Mouse (Mus musculus) B cell, adult 67 days (primary cell): Measurements from ENCODE around the gene Tmem229b. TPM values are rescaled to one million over a fixed set of nuclear protein-coding genes. Genes with fewer than 3 reads are reported as not detected.

ENCODE experiments used
- total RNA-seq, 2 experiments: library from RNA; stranded (reverse); gene quantifications; 4 replicates each; pipeline ENCODE4 v1.2.4; 2023

Gene Tmem229b
- total RNA-seq, result 10 to 100 TPM; 40.9 to 60.9 TPM

DNA sequence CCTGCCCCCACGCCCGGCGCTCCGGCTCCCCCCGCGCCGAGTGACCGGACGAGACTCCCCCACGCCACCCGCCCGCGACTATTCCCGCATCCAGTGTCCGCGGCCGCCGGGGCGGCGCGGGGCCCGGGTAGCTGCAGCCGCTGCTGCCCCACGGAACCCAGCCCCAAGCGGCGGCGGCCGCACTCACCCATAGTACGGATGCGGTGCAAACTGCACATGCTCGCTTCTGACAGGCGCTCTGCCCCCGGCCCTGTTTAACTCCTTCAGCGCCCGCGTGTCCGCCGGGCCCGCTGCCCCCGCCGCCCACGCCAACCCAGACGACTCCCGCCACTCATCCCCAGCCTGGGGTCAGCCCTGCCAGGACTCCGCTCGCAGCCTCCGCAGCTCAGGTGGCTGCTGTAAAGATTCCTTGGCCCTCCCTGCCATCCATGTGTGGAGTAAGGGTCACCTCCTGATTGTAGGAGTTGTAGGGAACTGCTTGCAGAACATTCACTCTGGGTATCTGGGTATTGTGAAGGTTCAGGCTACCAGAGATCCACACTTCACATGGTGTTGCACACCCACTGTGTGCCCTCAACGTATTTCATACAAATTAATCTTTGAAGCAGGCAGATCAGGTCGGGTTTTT, at the start of gene Tmem229b:
Gene Tmem229b, minus strand, starts transcription at position 502 of the 628 bp plus-strand sequence.

DNA sequence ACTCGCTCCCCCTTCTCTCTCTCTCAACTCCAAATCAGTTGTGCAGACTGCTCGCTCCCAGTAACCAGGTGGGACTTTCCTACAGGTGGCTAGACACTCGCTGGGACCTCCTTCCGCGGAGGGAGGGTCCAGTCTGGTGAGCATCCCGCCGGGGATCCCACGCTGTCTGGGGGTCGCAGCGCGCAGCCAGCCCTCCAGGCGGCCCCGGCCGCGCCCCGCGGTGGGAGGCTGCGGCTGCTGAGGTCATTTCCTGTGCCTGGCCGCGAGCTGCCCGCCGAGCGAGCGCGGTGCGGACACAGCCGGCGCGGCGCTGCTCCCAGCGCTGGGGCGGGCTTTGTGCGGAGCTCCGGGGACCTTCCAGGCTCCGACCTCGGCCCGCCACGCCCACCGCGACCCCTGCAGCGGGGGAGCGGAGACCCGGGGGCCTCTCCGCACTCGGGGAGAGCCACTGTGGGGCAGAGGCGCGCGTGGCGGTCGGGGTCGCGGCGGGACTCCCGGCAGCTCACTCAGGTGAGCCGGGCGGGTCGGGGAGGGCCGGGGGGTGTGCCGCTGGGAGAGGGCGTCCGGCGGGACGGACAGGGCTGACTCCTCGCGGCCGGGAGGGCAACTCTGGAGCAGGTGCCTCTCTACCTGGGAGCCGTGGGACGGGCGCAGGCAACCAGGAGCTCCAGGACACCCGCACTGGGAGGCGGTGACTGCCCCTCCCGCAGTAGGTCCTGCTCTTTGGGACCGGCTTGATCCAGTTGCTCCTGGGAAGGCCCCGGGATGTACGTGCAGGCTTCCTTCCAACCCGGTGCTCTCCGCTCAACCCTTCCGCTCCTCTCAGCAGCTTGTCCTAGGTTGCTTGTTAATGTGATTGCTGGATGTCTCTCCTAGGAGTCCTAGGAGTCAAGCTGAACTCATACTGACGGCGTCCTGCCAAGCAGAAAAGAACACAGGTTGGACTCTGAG, 21.8 kb upstream of the Tmem229b start, which contains the start of gene Plekhh1:
Gene Plekhh1, plus strand, starts transcription at position 253 of the 951 bp plus-strand sequence.

Other genes starting within 250 kb of the Tmem229b start
- 100 to 1,000 TPM in 1 of 2 experiments, 10 to 100 TPM in 1; 75.0 to 101 TPM for gene Atp6v1d, start 146.0 kb downstream of the Tmem229b start, total RNA-seq
- 10 to 100 TPM; 44.5 TPM for gene Eif2s1, start 145.8 kb downstream of the Tmem229b start, total RNA-seq
- under 1 TPM in 1 of 2 experiments, not detected in 1; 0.47 TPM for gene Plek2, start 100.7 kb downstream of the Tmem229b start, total RNA-seq
- gene Plekhh1, start 21.5 kb upstream of the Tmem229b start, total RNA-seq, result 1 to 10 TPM in 1 of 2 experiments, under 1 TPM in 1; 0.68 to 1.7 TPM
- 1 to 10 TPM; 6.1 to 7.8 TPM for gene Pigh, start 82.0 kb upstream of the Tmem229b start, total RNA-seq
- not detected for gene Arg2, start 123.2 kb upstream of the Tmem229b start, total RNA-seq
- 10 to 100 TPM; 76.1 to 77.1 TPM for gene Vti1b, start 165.0 kb upstream of the Tmem229b start, total RNA-seq
- gene Rdh11, start 184.7 kb upstream of the Tmem229b start, total RNA-seq, result 10 to 100 TPM; 21.6 to 26.1 TPM
- 10 to 100 TPM; 18.0 to 19.6 TPM for gene Rdh12, start 201.3 kb upstream of the Tmem229b start, total RNA-seq